Mouse (Mus musculus) bone marrow macrophage, adult 2 months (primary cell): ENCODE measurements around the gene Gdpd4.

Experiments
- CTCF ChIP-seq: IDR thresholded peaks from 2 replicates; pipeline ENCODE4 v1.5.1; 2012; ENCODE audit warnings: low read depth, mild to moderate bottlenecking, low read length, moderate library complexity
- POLR2A ChIP-seq: IDR thresholded peaks from 2 replicates; pipeline ENCODE4 v1.6.1; 2012; ENCODE audit warnings: mild to moderate bottlenecking, low read depth, low read length, borderline replicate concordance

DNA sequence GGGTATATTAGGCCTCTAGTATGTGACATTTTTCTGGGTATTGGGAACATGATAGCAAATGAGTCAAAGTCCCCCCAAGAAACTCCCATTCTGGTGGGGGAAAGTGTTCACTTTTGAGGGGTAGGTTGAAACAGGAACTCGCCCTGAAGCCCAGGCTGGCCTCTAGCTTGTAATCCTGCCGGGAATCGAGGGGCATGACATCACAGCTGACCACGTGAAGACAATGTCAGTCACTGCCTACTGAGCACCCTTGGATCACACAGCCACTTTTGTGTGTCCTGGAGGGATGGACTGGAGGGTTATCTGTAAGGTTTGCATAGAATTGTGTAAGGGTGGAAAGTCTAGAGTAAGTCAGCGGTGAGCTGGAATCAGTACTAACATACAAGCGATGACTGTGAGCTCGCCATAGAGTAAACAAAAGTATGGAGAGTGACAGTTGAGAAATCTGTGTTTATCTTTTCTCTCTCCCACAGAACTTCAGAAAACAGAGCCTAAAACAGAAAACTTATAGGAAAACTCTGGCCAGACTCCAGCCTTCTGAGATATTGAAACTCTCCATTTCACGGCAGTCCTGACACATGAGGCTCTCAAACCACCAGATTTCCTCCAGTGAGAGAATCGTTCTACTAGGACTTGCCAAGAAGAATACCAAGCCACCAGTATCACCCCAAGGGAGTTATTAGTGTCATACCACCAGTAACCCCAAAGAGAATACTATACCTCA lies 128.5 kb downstream of the Gdpd4 start:
- no peak for TF ChIP-seq POLR2A
- no peak for TF ChIP-seq CTCF
